Mouse (Mus musculus) testis, adult 2 months (tissue): ENCODE measurements around the gene Abtb1. TPM values are rescaled to one million over a fixed set of nuclear protein-coding genes. Genes with fewer than 3 reads are reported as not detected.

Source experiments
- H3K27ac ChIP-seq: fragments of 200-500 bp; 2 replicates; pipeline ENCODE4 v1.5.1; 2012; ENCODE audit warnings: low read depth, low read length; ENCODE audit not compliant: control insufficient read depth, insufficient read depth
- H3K27me3 ChIP-seq: fragments of 200-500 bp; 2 replicates; pipeline ENCODE4 v1.6.1; 2012; ENCODE audit warnings: mild to moderate bottlenecking, low read length, moderate library complexity; ENCODE audit not compliant: control insufficient read depth, insufficient read depth
- H3K36me3 ChIP-seq: fragments of 200-500 bp; 2 replicates; pipeline ENCODE4 v1.6.1; 2012; ENCODE audit warnings: mild to moderate bottlenecking, low read length; ENCODE audit not compliant: control insufficient read depth, insufficient read depth
- H3K4me1 ChIP-seq: fragments of 200-500 bp; 2 replicates; pipeline ENCODE4 v1.6.1; 2012; ENCODE audit warnings: low read length; ENCODE audit not compliant: control insufficient read depth, insufficient read depth
- H3K4me3 ChIP-seq: fragments of 200-500 bp; 2 replicates; pipeline ENCODE4 v1.5.1; 2012; ENCODE audit warnings: low read depth, mild to moderate bottlenecking, low read length, moderate library complexity, mixed read lengths; ENCODE audit not compliant: control insufficient read depth
- CTCF ChIP-seq: fragments of 200-500 bp; IDR thresholded peaks from 2 replicates; pipeline ENCODE4 v1.5.1; 2012; ENCODE audit warnings: low read depth, mild to moderate bottlenecking, inconsistent platforms, low read length, moderate library complexity; ENCODE audit not compliant: control insufficient read depth, insufficient read depth, insufficient replicate concordance
- POLR2A ChIP-seq: fragments of 200-500 bp; IDR thresholded peaks from 2 replicates; pipeline ENCODE4 v1.6.1; 2012; ENCODE audit warnings: low read depth, mild to moderate bottlenecking, inconsistent platforms, low read length, moderate library complexity; ENCODE audit not compliant: control insufficient read depth
- polyA plus RNA-seq: library from polyadenylated mRNA; depleted of rRNA; stranded (reverse); fragments of >200 nt; gene quantifications from 2 replicates; pipeline ENCODE4 v1.2.3, GENCODE M21; 2012

Gene Abtb1
- polyA plus RNA-seq, 1 experiment, result 46.5 TPM

DNA sequence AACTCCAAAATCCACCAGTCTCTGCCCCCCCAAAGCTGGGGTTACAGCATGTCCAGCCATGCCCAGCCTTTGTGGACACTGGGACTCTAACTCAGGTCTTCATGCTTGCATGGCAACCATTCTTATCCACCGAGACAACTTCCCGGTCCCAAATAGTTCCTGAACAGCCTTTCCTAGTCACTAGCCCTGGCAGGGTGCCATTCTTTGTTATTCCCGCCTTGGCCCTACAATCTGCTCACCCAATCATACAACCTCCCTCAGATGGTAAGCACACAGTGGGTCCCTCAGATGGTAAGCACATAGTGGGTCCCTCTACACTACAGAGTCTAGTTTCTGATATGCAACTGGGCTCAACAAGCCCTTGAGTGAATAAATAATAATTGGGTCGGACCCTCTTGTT lies 28.8 kb upstream of the Abtb1 start:
- Histone ChIP-seq H3K4me3 (no peak overlapping the region), H3K4me1 (peaks cover 16% of the 10 kb centered on the region), H3K36me3 (no peaks in the 10 kb centered on the region), H3K27me3 (no peaks in the 10 kb centered on the region), H3K27ac (no peak overlapping the region)
- TF ChIP-seq POLR2A (no peak), CTCF (no peak)

DNA sequence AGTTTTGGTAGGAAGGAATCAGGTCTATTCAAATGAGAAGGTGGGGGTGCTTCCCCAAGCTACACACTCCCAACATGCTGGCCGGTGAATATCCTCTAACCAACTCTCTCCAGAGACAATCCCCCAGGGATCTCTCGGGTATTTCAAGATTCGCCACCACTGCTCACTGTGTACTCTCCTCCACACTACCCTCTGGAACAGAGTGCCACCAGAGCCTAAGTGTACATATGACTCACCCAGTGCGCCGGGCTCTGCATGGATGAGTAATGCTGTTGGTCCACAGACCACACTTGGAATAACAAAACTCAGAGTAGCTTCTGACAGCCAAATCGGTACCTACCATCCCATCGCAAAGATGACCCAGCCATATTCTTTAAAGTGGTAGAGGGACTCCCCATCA lies 27.7 kb upstream of the Abtb1 start:
- Histone ChIP-seq H3K27me3 (no peaks in the 10 kb centered on the region), H3K4me1 (peaks cover 8% of the 10 kb centered on the region), H3K27ac (no peak overlapping the region), H3K36me3 (no peaks in the 10 kb centered on the region), H3K4me3 (no peak overlapping the region)
- TF ChIP-seq CTCF, result no peak
- no peak for TF ChIP-seq POLR2A

DNA sequence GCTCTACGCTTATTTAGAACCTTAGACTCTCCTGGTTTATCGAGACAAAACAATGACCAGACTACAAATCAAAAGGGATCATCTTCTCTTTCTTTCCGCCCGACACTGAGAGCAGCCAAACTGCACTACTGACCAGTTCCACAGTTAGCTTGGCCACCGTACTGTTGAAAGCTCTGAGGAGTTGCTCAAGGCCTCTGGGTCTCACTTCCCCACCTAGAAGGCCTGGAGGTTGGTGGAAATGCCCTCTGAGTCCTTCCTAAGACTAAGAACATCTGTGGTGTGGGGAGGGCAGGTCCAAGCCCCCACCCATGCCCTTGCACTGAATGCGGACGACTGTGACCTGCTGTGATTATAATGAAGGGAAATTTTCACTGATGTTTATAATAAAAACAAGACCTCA lies 23.9 kb upstream of the Abtb1 start:
- no peaks in the 10 kb centered on the region for H3K27me3 ChIP-seq
- no peaks in the 10 kb centered on the region for H3K36me3 ChIP-seq
- H3K4me1 ChIP-seq, result no peaks in the 10 kb centered on the region
- H3K4me3 ChIP-seq, result no peak overlapping the region
- TF ChIP-seq POLR2A, result no peak
- TF ChIP-seq CTCF, result no peak
- no peak overlapping the region for H3K27ac ChIP-seq

DNA sequence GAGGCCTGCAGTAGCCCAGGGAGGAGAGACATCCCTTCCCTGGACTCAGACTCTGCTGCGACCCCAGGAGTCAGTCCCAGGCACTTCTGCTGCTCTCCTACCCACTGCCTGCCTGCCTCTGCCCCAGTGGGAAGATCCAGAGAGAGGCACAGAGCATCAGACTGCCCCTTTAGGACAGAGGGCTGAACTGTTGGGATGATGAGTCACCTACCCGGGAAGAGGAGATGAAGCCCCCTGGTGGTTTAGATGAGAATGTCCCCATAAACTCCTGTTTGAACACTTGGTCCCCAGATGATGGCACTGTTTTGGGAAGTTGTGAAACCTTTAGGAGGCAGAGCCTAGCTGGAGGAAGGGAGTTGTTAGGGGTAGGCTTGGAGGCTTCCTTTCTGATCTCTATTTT lies 19.1 kb upstream of the Abtb1 start:
- TF ChIP-seq CTCF (peak; percentile 40; the same call in 1 of the 2 replicates), POLR2A (no peak)
- no peaks in the 10 kb centered on the region for H3K36me3 ChIP-seq
- H3K4me3 ChIP-seq, result no peak overlapping the region
- no peaks in the 10 kb centered on the region for H3K27me3 ChIP-seq
- no peaks in the 10 kb centered on the region for H3K4me1 ChIP-seq
- H3K27ac ChIP-seq, result no peak overlapping the region

DNA sequence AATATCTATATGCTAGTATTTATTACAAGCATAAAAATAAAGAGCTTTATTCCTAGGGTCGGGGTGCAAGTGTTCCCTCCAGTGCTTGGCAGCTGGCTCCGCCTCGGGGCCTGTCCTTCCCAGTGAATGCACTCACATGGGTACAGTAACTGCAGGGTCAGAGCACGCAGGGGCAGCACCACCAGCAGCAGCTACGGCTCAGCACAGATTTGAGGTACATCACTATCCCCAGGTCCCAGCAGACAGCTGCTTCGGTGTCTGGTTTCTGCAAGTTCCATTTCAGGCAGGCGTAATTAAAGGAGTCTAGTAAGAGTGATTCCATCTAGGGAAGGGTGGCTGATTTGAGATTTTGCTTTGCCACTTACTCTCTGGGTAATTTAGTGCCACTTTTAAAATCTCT lies 16.6 kb upstream of the Abtb1 start:
- no peaks in the 10 kb centered on the region for H3K27me3 ChIP-seq
- H3K4me3 ChIP-seq, result no peak overlapping the region
- no peaks in the 10 kb centered on the region for H3K36me3 ChIP-seq
- no peak overlapping the region for H3K27ac ChIP-seq
- TF ChIP-seq CTCF (no peak), POLR2A (no peak)
- no peaks in the 10 kb centered on the region for H3K4me1 ChIP-seq

DNA sequence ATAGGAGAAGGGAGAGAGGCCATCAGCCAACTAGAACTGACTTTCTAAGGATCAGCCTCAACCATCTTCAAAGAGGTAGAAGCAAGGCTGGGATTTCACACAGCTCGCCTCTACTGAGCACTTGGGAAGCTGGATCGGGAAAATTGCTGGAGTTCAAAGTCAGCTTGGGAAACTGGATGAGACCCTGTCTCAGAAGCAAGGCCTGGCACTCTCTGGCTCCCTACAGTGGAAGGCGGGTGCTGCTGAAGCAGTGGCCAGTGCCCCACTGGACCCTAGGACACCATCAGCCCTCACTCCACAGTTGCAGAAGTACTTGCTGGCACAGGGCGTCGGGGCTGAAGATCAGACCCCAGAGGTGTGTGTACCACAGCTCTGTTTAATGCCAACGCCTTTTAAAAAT lies 16.0 kb upstream of the Abtb1 start:
- Histone ChIP-seq H3K36me3 (no peaks in the 10 kb centered on the region), H3K27ac (no peak overlapping the region), H3K4me3 (no peak overlapping the region), H3K27me3 (no peaks in the 10 kb centered on the region), H3K4me1 (no peaks in the 10 kb centered on the region; the same call in 1 of the 2 replicates)
- TF ChIP-seq CTCF (no peak), POLR2A (no peak)

DNA sequence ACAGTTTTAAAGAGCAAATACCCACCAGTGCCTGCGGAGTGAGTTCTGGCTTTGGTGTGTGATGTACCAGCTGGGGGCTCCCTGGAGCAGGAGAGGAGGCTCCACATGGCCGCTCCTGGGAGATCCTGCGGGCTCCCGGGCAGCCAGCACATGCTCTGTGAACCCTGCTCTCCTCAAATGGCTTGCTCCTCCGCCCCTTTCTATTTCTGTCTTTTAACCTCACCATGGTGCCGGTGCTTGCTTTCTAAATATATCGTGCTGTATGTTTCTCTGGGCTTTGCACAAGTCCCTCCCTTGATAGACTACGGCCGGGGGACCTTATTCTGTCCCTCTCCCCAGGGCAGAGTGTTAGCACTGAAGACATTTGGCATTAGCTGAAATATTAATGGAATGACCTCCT lies 15.5 kb upstream of the Abtb1 start:
- H3K36me3 ChIP-seq, result no peaks in the 10 kb centered on the region

DNA sequence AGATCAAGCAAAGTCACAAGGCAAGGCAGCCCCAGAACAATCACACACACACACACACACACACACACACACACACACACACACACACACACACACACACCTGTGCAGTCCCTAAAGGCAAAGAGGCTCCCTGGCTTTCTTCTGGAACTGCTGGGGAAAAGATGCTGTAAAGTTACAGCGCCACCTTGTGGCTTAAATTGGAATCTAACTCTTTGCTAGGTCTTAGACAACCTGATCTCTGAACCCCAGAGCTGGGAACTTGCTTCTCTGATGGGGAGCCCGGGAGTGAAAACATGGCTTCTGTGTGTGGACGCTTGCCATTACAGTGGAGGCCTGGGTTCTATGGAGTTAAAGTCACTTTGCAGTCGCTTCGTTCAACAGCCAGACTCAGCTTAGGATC lies 13.9 kb upstream of the Abtb1 start:
- Histone ChIP-seq H3K27ac (no peak overlapping the region), H3K27me3 (no peaks in the 10 kb centered on the region), H3K4me3 (no peak overlapping the region), H3K4me1 (no peaks in the 10 kb centered on the region; the same call in 1 of the 2 replicates), H3K36me3 (no peaks in the 10 kb centered on the region)
- TF ChIP-seq CTCF, result peak; percentile 35; the same call in 1 of the 2 replicates
- no peak for TF ChIP-seq POLR2A

More for the DNA sequence above, 15.5 kb upstream of the Abtb1 start:
- Histone ChIP-seq H3K27ac (no peak overlapping the region), H3K4me1 (no peaks in the 10 kb centered on the region; the same call in 1 of the 2 replicates), H3K27me3 (no peaks in the 10 kb centered on the region), H3K4me3 (no peak overlapping the region)
- TF ChIP-seq CTCF, result no peak
- TF ChIP-seq POLR2A, result no peak
